Mouse (Mus musculus) intestine, embryonic 14.5 days (tissue): ENCODE measurements around the gene Mbnl1. TPM values are rescaled to one million over a fixed set of nuclear protein-coding genes. Genes with fewer than 3 reads are reported as not detected.
"Not testable (repeated sequence)": the region's sequence is repeated elsewhere in the genome, so short reads cannot be mapped to it uniquely, and the experiment has no call there.

Source experiments
- ATAC-seq: fragments of 200-750 bp; cut with Nextera tagmentation; replicated peaks from 2 replicates; pipeline ENCODE4 v1.8.0; 2017; ENCODE audit warnings: low read depth, moderate number of reproducible peaks, moderate TSS enrichment, moderate library complexity; ENCODE audit not compliant: low FRiP score, low TSS enrichment
- DNase-seq: peaks from one replicate; pipeline ENCODE4 v3.0.0-alpha.2; 2018; ENCODE audit warnings: low spot score
- H3K27ac ChIP-seq: fragments of 300-500 bp; sonication (generic); 2 replicates; pipeline ENCODE4 v1.5.1; 2014; ENCODE audit warnings: low read depth, mild to moderate bottlenecking, control low read depth
- H3K27me3 ChIP-seq: fragments of 300-500 bp; sonication (generic); replicated peaks from 2 replicates; pipeline ENCODE4 v1.6.1; 2014; ENCODE audit warnings: low read length, control low read depth; ENCODE audit not compliant: control insufficient read depth, insufficient read depth
- H3K36me3 ChIP-seq: fragments of 300-500 bp; sonication (generic); 2 replicates; pipeline ENCODE4 v1.6.1; 2014; ENCODE audit warnings: low read length, control low read depth; ENCODE audit not compliant: control insufficient read depth, insufficient read depth
- H3K4me1 ChIP-seq: fragments of 300-500 bp; sonication (generic); replicated peaks from 2 replicates; pipeline ENCODE4 v1.6.1; 2014; ENCODE audit warnings: low read length, control low read depth, mixed read lengths; ENCODE audit not compliant: control insufficient read depth, insufficient read depth
- H3K4me2 ChIP-seq: fragments of 300-500 bp; sonication (generic); 2 replicates; pipeline ENCODE4 v1.6.1; 2014; ENCODE audit warnings: low read length
- H3K4me3 ChIP-seq: fragments of 300-500 bp; sonication (generic); 2 replicates; pipeline ENCODE4 v1.5.1; 2014; ENCODE audit warnings: low read depth, low read length, control low read depth, mixed read lengths
- H3K9ac ChIP-seq: fragments of 300-500 bp; sonication (generic); 2 replicates; pipeline ENCODE4 v1.6.1; 2014; ENCODE audit warnings: mild to moderate bottlenecking, low read length
- H3K9me3 ChIP-seq: fragments of 300-500 bp; sonication (generic); 2 replicates; pipeline ENCODE4 v1.6.1; 2016; ENCODE audit warnings: low read length, control low read depth; ENCODE audit not compliant: control insufficient read depth
- WGBS: fragments of 180-500 bp; shearing (Covaris S2); extraction: QIAGEN DNeasy Blood & Tissue Kit; methylation state at CpG from one replicate; pipeline ENCODE4 v1.1.7; 2014; 5-methylcytosine and 5-hydroxymethylcytosine counted together
- polyA plus RNA-seq: library from polyadenylated mRNA; unstranded; fragments of >200 nt; fragmentation: Nextera tagmentation; extraction: Ambion mirVana; gene quantifications from 2 replicates; pipeline ENCODE4 v1.2.1, GENCODE M21; 2014

Mbnl1 gene
- polyA plus RNA-seq, 1 experiment from 2014 or later, result 141 TPM

GRCm38 (mm10) chr3:60481740-60482399, 9.2 kb downstream of the Mbnl1 start:
- ATAC-seq (no peak), DNase-seq (no peak)
- Histone ChIP-seq H3K4me3 (no peak overlapping the region), H3K9me3 (no peaks in the 10 kb centered on the region), H3K27me3 (no peaks in the 10 kb centered on the region), H3K4me1 (no peaks in the 10 kb centered on the region), H3K4me2 (no peak overlapping the region), H3K27ac (no peak overlapping the region), H3K9ac (no peak overlapping the region), H3K36me3 (no peaks in the 10 kb centered on the region)
- WGBS, result 88% methylated on average over 2 of the region's 2 CpGs

GRCm38 (mm10) chr3:60483305-60483704, 10.7 kb downstream of the Mbnl1 start:
- Histone ChIP-seq H3K4me1 (no peaks in the 10 kb centered on the region), H3K9me3 (no peaks in the 10 kb centered on the region), H3K4me2 (no peak overlapping the region), H3K9ac (no peak overlapping the region), H3K36me3 (no peaks in the 10 kb centered on the region), H3K4me3 (no peak overlapping the region), H3K27me3 (no peaks in the 10 kb centered on the region), H3K27ac (no peak overlapping the region)
- ATAC-seq (no peak), DNase-seq (no peak)

GRCm38 (mm10) chr3:60485987-60486712, 13.5 kb downstream of the Mbnl1 start:
- no peak overlapping the region for H3K9ac ChIP-seq
- no peak for DNase-seq
- H3K36me3 ChIP-seq, result no peaks in the 10 kb centered on the region
- H3K9me3 ChIP-seq, result no peaks in the 10 kb centered on the region
- no peak for ATAC-seq
- no peaks in the 10 kb centered on the region for H3K4me1 ChIP-seq
- WGBS, result 88% methylated on average over 4 of the region's 4 CpGs
- no peak overlapping the region for H3K4me2 ChIP-seq
- H3K4me3 ChIP-seq, result no peak overlapping the region
- H3K27me3 ChIP-seq, result no peaks in the 10 kb centered on the region
- no peak overlapping the region for H3K27ac ChIP-seq

GRCm38 (mm10) chr3:60486713-60487170, 14.1 kb downstream of the Mbnl1 start:
- WGBS, result 83% methylated on average over 3 of the region's 3 CpGs

GRCm38 (mm10) chr3:60489509-60489908, 16.9 kb downstream of the Mbnl1 start:
- Histone ChIP-seq H3K4me1 (no peaks in the 10 kb centered on the region), H3K9me3 (no peaks in the 10 kb centered on the region), H3K9ac (no peak overlapping the region), H3K4me2 (no peak overlapping the region), H3K27me3 (no peaks in the 10 kb centered on the region), H3K27ac (no peak overlapping the region), H3K4me3 (no peak overlapping the region), H3K36me3 (no peaks in the 10 kb centered on the region)
- WGBS, result 95% methylated on average over 6 of the region's 6 CpGs
- DNase-seq (no peak), ATAC-seq (no peak)

More at GRCm38 (mm10) chr3:60486713-60487170, 14.1 kb downstream of the Mbnl1 start:
- Histone ChIP-seq H3K36me3 (no peaks in the 10 kb centered on the region), H3K27ac (no peak overlapping the region), H3K4me2 (no peak overlapping the region), H3K9me3 (no peaks in the 10 kb centered on the region), H3K27me3 (no peaks in the 10 kb centered on the region), H3K4me1 (no peaks in the 10 kb centered on the region), H3K4me3 (no peak overlapping the region), H3K9ac (no peak overlapping the region)
- ATAC-seq (no peak), DNase-seq (no peak)

- H3K36me3 ChIP-seq, H3K27me3 ChIP-seq, H3K9me3 ChIP-seq, ATAC-seq, DNase-seq, H3K9ac ChIP-seq, H3K4me3 ChIP-seq, H3K27ac ChIP-seq, H3K4me2 ChIP-seq: not testable (repeated sequence)
- H3K4me1 ChIP-seq, result peaks cover 14% of the 10 kb centered on the region
- 55% methylated on average over 7 of the region's 16 CpGs for WGBS
Measured at GRCm38 (mm10) chr3:60494774-60495535, 22.3 kb downstream of the Mbnl1 start.

GRCm38 (mm10) chr3:60496197-60496596, 23.6 kb downstream of the Mbnl1 start:
- H3K36me3 ChIP-seq, result no peaks in the 10 kb centered on the region
- DNase-seq (no peak), ATAC-seq (no peak)
- no peak overlapping the region for H3K4me2 ChIP-seq
- no peaks in the 10 kb centered on the region for H3K9me3 ChIP-seq
- no peak overlapping the region for H3K27ac ChIP-seq
- 86% methylated on average over 5 of the region's 5 CpGs for WGBS
- peaks cover 17% of the 10 kb centered on the region for H3K4me1 ChIP-seq
- no peak overlapping the region for H3K4me3 ChIP-seq
- no peaks in the 10 kb centered on the region for H3K27me3 ChIP-seq
- H3K9ac ChIP-seq, result no peak overlapping the region

GRCm38 (mm10) chr3:60498151-60498550, 25.5 kb downstream of the Mbnl1 start:
- 85% methylated on average over 2 of the region's 2 CpGs for WGBS
- Histone ChIP-seq H3K9ac (no peak overlapping the region), H3K4me3 (no peak overlapping the region), H3K4me2 (no peak overlapping the region), H3K9me3 (no peaks in the 10 kb centered on the region), H3K36me3 (no peaks in the 10 kb centered on the region), H3K4me1 (peaks cover 24% of the 10 kb centered on the region), H3K27me3 (no peaks in the 10 kb centered on the region), H3K27ac (no peak overlapping the region)
- ATAC-seq (no peak), DNase-seq (no peak)
